Mouse (Mus musculus) thymus, postnatal 10 days (tissue): ENCODE measurements around the gene Slc24a3.

Source experiments
- DNase-seq, 2 experiments: peaks; one replicate each; pipeline ENCODE4 v3.0.0; 2021; ENCODE audit warnings: low spot score in 2 of 2

Slc24a3 gene

DNA sequence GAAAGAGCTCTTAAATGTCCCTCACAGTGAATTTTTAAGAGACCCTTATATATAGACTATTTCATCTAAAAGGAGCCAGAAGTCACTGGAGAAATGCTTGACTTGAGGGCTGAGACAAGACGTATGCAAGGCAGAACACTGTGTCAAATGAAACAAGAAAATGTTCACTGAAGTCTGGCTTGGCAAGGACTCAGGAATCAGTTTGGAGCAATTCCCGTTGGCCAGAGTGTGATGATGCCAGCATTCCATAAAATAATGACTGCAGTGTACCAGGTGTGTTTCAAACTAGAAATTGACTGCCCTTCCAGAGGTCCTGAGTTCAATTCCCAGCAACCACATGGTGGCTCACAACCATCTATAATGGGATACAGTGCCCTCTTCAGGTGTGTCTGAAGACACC, 196.1 kb downstream of the Slc24a3 start:
- no peak for DNase-seq

DNA sequence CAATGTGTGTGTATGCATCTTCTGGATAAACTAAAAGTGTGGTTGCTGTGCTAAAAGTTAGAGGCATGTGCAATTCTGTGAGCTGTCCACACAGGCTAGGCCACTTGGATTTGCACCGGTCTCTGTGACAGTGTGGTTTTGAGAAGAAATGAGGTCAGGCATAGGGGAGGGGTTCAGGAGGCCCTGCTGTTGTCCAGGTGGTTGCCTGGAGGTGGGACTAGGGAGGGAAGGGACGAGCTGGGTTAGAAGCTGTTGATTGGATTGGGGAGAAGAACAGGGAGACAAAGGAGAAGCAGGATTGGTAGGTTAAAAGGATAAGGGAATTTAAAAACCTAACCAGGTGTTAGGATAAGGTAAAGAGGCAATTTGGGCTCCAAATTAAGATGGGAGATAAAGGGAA, 201.1 kb downstream of the Slc24a3 start:
- DNase-seq = no peak

- no peak for DNase-seq
These were observed 203.2 kb downstream of the Slc24a3 start for GRCm38 (mm10) chr2:145370795-145371194.

DNA sequence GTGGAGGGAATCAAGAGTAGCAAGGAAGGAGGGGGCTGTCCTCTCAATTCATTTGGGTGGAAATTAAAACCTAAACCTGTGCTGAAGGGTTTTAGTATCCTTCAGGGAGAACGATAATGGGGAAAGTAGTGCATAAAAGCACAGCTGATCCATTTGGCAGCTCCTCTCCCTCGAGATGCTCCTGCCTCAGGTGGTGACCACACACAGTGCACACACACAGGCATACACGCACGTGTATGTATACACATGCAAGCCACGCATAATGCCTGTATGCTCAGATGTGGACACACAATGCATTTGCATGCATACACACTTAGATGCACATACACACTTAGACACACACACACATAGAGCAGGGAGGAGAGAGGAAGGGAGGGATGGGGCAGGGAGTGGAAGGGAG, 206.2 kb downstream of the Slc24a3 start:
- DNase-seq = no peak

- no peak for DNase-seq
These were observed 215.6 kb downstream of the Slc24a3 start for GRCm38 (mm10) chr2:145382908-145383770.

- no peak for DNase-seq
These were observed 216.7 kb downstream of the Slc24a3 start for GRCm38 (mm10) chr2:145384221-145384620.

GRCm38 (mm10) chr2:145385220-145385619, 217.7 kb downstream of the Slc24a3 start:
- DNase-seq = no peak

DNA sequence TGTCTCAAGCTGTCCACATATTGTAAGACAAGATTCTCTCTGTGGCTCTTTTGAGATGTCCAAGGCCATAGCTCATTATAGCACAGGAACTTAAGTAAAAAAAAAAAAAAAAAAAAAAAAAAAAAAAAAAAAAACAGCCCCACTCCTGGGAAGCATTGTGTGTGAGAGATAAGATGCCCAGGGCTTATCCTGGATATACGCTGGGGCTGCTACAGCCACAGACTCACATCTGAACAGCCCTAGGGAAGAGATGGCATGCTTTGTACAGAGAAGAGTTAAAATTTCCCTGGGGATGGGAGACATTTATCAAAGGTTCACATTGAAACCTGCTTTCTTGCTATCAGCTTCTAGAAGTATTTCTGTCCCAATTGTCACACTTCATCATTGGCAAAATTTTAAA, 218.2 kb downstream of the Slc24a3 start:
- no peak for DNase-seq

DNA sequence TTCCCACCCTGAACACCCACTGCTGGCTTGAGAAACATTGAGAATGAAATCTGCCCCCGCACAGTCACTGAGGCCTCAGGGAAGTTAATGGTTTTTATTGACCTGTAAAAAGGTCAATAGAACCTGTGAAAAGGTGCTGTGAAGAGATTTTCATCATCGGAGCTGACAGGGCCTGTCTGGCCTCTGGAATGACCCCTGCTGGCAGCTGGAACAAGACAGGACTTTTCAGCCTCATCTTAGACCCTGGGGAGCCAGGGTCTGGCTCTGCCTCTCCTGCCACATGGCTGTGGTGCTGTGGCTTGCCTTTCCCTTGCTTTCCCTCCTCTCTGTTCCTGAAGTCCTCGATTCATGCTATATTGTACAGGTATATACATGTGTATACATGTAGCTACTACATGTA, 228.2 kb downstream of the Slc24a3 start:
- no peak for DNase-seq

- DNase-seq = no peak
These were observed 229.0 kb downstream of the Slc24a3 start for GRCm38 (mm10) chr2:145396579-145396978.

DNA sequence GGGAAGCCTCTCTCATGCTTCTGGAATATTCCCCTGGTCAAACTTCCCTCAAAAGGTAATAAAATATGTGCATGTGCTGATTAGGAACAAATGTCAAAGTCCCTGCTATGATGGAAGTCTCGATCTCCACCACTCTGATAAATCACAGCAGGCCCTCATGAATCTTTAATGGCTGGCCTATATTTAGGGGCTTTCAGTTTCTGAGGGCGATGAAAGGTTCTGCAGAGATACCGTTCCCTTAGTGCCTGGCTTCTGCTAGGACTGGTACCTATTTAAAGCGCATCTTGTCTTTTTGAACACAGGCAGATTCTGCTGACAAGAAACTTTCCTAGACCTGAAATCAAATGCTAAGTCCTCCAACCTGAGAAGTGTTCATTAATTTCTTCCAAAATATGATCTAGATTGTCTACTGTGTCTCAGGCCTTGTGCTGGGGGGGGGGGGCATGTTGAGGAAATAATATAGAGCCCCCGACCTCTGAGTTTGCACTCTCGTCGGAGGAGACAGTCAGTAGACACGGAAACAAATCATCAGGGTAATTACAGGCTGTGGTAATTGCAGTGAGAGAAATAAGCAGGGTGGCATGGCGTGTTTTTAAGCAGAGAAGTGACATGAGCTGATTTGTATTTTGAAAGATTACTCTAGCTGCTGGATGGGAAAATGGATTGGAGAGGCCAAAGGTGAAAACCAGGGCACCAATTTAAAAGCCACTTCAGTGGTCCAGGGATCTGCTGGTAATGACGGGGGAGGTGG, 230.1 kb downstream of the Slc24a3 start:
- DNase-seq = no peak

DNA sequence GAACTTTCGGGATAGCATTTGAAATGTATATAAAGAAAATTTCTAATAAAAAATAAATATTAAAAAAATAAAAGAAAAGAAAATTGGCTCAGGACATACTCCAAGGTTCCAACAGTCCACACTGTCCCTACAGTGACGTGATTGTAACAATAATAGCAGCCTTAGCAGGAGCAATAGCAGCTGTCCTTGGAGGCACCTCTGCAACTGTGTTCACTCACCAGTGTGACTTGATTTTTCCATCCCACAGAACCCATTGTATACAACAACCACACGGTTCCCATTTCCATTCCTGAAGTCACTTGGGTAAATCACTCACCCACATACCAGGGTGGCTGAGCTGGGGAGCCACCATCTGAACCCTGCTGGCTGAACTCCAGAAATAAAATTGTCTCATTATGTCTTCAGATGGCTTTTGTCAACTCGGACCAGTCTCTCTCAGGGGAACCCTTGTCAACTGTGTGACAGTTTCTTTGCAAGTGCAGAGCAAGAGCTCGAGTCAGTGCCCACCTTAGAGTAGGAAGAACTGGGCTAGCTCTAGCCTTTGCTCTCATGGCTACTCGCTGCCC, 233.8 kb downstream of the Slc24a3 start:
- DNase-seq = no peak

DNA sequence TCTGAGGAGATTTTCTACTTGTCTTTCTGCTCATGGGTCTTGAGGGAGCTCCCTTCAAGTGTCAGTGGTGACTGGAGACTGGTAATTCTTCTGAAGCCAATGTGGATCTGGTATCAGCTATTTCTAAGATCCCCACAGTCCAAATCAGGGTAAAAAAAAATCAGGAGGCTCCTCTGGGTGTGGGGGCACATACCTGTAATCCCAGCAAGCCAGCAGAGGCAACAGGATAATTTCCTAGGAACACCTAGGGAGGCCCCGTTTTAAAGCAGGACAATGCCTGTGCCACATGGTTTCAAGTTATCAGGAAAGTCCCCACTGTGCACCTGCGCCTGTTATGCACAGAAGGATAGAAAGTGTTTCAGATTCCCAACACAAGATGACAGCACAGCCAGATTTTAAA, 234.4 kb downstream of the Slc24a3 start:
- no peak for DNase-seq

GRCm38 (mm10) chr2:145404818-145405531, 237.4 kb downstream of the Slc24a3 start:
- no peak for DNase-seq

GRCm38 (mm10) chr2:145405746-145406145, 238.2 kb downstream of the Slc24a3 start:
- DNase-seq = no peak

DNA sequence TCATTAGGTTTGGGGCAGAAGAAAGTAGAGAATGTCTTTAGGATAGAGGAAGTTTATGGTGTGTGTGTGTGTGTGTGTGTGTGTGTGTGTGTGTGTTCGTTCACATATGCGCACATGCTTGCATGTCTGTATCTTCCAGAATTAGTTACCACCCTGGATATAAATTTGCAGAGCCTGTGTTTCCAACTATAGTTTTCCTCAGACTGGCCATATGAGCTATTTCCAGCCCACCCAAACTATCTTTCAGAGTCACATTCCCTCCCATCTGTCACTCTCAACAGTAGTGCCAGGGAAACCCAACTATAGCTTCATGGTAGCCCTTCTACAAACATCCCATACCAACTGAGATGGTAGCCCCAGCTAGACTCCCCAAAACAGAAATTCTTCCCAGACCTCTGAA, 250.2 kb downstream of the Slc24a3 start:
- DNase-seq = no peak

DNA sequence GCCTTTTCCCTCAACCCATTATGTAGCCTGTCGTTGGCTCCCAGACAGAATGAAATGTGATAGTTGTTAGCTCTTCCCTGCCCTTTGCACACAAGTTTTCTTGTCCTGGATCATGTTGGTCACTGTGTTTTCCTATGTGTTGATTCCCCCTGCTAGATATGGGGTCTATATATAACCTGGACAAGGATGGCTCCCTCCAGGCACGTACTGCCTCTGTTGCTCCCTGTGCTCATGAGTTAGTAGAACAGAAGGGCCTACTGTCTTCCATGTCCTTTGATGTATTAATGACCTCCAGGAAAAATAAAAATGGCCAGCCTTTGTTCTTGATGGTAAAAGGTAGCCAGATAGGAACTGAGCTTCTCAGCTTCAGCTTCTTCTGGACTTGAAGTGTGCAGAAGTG, 251.5 kb downstream of the Slc24a3 start:
- no peak for DNase-seq

DNA sequence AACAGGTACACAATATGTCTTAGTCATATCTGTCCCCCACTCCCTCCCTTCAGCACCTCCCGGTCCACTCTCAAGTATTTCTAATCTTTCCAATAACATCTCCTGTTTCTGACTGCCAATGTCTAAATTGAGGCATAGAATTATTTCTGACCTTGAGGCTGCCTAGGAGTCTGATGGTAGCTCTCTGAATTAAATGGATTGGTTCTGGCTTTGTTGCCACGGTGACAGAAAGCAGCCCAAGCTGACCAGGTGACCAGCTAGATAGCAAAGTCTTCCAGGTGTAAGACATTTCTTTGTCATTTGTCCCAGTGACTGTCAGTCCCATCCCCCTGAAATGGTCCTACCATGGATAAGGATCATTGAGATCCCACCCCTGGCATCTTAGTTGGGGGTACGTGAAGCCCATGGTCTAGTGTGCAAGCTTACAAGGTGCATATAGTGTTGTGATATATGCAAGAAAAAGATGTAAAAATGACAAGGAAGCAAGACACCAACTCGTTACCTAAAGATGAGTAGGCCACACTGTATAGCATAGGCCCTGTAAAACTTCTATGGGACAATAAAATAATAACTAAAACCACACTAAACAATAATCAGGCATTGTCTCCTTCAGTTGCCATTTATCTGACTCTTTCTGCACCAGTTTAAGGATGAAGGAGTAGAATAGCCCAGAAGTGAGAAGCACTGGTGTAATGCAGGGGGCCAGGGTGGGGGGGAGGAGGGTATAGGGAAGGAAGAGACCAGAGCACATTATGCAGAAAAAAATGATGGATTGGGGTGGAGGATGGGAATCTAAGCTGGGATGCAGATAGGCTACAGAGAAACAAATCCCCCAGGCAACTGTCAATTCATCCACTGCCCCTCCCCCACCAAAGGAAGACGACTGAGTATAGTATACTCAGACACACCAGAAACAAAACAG, 253.7 kb downstream of the Slc24a3 start:
- DNase-seq = no peak

GRCm38 (mm10) chr2:145421889-145422212, 254.3 kb downstream of the Slc24a3 start:
- no peak for DNase-seq

DNA sequence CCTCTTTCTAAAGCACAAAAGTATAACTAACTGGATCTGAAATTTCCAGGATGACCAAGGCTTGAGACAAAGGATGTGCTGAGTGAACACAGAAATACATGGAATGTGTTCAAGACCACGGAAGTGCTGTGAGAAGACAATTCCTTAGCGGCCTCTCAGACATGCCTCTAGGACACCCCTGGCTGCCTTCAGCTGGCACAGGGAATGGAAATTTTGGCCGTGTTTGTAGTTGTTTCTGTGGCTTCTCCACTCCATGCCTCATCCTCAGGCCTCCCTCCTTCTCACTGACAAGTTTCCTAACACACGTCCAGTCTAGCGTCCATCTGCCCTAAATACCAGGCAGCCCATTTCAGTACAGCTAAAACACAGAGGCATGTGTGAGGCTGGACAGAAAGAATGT, 262.4 kb downstream of the Slc24a3 start:
- DNase-seq = no peak

DNA sequence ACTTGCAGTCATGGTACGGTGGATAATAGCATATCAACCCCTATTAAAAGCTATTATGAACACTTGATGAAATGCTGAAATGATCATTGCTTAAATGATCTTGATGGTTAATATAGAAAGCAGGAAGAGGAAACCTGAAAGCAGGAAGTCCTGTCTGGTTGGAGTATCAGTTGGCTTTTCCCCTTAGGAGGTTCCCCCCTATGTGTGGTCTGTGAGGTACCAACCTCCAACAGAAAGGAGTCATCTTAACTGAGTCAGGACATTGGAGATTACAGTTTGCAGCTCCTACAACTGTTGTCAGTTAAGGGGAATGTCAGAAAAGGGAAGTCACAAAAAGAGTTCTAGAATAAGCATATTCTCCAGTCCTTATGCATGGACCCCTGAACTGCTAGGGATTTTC, 266.5 kb downstream of the Slc24a3 start:
- no peak for DNase-seq
